Mouse (Mus musculus) C2C12 (cell line): ENCODE data around the gene Srrm1.

Experiments used
- CEBPB ChIP-seq: IDR thresholded peaks from one replicate; pipeline ENCODE4 v1.6.1; 2011; ENCODE audit warnings: low read depth, mild to moderate bottlenecking, control low read depth, moderate library complexity
- CTCF ChIP-seq: IDR thresholded peaks from one replicate; pipeline ENCODE4 v1.5.1; 2011; ENCODE audit not compliant: control insufficient read depth, insufficient read depth, insufficient read length
- FOSL1 ChIP-seq: IDR thresholded peaks from one replicate; pipeline ENCODE4 v1.8.0; 2011; ENCODE audit warnings: mild to moderate bottlenecking, low read length; ENCODE audit not compliant: poor library complexity, insufficient read depth, severe bottlenecking
- MAX ChIP-seq: IDR thresholded peaks from one replicate; pipeline ENCODE4 v1.6.1; 2011; ENCODE audit warnings: mild to moderate bottlenecking, control low read depth
- MYOD1 ChIP-seq: IDR thresholded peaks from one replicate; pipeline ENCODE4 v1.6.1; 2011; ENCODE audit warnings: low read depth; ENCODE audit not compliant: control insufficient read depth, insufficient read length
- MYOG ChIP-seq: IDR thresholded peaks from one replicate; pipeline ENCODE4 v1.6.1; 2011; ENCODE audit not compliant: control insufficient read depth, insufficient read length; ENCODE audit errors: extremely low read depth
- USF1 ChIP-seq: IDR thresholded peaks from one replicate; pipeline ENCODE4 v1.6.1; 2011; ENCODE audit warnings: low read depth, mild to moderate bottlenecking, control low read depth, moderate library complexity

GRCm38 (mm10) chr4:135306971-135307632 lies 46.0 kb downstream of the Srrm1 start:
- no peak for TF ChIP-seq MYOG
- TF ChIP-seq CEBPB, result no peak
- TF ChIP-seq USF1, result no peak
- no peak for TF ChIP-seq CTCF
- TF ChIP-seq MYOD1, result no peak
- TF ChIP-seq MAX, result no peak
- TF ChIP-seq FOSL1, result no peak
